Mouse (Mus musculus): ENCODE measurements at regions not wholly inside any gene's neighbourhood (a gene's known extent, or its start where the extent isn't known, plus 50 kb on each side); places are given as distances from the start of the nearest gene placed in this dataset.

DNA sequence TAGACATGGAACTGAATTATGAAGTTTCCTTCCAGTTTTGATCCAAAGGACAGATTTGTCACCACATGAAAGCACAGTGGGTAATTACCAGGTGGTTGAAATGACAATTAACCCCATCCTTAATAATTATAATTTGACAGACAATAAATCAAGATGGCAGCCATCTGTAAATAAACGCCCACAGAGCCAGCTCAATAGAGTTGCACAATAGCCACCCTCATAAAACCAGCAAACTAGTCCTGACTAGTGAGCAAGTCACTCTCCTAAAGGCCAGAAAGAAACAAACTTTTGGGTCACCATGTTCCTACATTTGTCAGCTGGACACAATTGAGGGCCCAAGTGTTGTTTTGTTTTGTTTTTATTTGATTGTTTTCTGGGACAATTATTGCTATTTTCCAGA lies 509.4 kb upstream of the Gm26657 start:
- no peak overlapping the region for H3K4me2 ChIP-seq (ENCODE audit: low read depth, low read length)
- no peaks in the 10 kb centered on the region for H3K9me3 ChIP-seq (ENCODE audit: control insufficient read depth, low read length)
- H3K36me3 ChIP-seq (ENCODE audit: control insufficient read depth, insufficient read depth, low read length), result no peaks in the 10 kb centered on the region
- no peak for DNase-seq (ENCODE audit: low spot score)
- H3K9ac ChIP-seq (ENCODE audit: low read depth, low read length), result no peak overlapping the region
- no peak overlapping the region for H3K27ac ChIP-seq (replicated peaks; ENCODE audit: low read depth, low read length)
- no peaks in the 10 kb centered on the region for H3K4me1 ChIP-seq (ENCODE audit: control insufficient read depth, insufficient read depth, low read length)
- no peak overlapping the region for H3K4me3 ChIP-seq (ENCODE audit: low read depth, low read length)
- no peak for ATAC-seq (ENCODE audit: low read depth)
- WGBS, result 83% methylated on average over 1 of the region's 1 CpGs
- H3K27me3 ChIP-seq (replicated peaks; ENCODE audit: control insufficient read depth, insufficient read depth, low read length), result no peaks in the 10 kb centered on the region

DNA sequence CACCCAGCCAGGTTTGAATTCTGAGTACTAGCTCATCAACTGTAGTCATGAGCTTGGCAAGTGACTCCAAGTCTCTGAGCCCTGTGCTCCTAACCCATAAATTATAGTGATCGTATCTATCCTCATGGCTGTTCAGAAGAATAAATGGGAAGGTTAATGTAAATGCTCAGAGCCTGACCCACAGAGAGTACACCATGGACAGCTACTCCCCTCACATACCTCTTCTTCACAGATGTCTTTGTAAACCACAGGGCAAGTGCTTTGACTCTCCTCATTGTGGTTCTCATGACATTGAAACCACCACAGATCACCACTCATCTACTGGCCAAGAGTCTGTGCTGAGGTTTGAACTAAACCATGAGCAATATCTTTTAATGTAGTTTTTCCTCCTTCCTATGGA lies 513.4 kb upstream of the Gm26657 start:
- ATAC-seq (ENCODE audit: low read depth), result no peak
- Histone ChIP-seq H3K4me1 (ENCODE audit: control insufficient read depth, insufficient read depth, low read length) (peaks cover 11% of the 10 kb centered on the region), H3K9ac (ENCODE audit: low read depth, low read length) (no peak overlapping the region), H3K9me3 (ENCODE audit: control insufficient read depth, low read length) (no peaks in the 10 kb centered on the region), H3K27ac (replicated peaks; ENCODE audit: low read depth, low read length) (no peak overlapping the region), H3K4me2 (ENCODE audit: low read depth, low read length) (no peak overlapping the region), H3K36me3 (ENCODE audit: control insufficient read depth, insufficient read depth, low read length) (no peaks in the 10 kb centered on the region), H3K4me3 (ENCODE audit: low read depth, low read length) (no peak overlapping the region), H3K27me3 (replicated peaks; ENCODE audit: control insufficient read depth, insufficient read depth, low read length) (no peaks in the 10 kb centered on the region)
- 86% methylated on average over 1 of the region's 1 CpGs for WGBS
- DNase-seq (ENCODE audit: low spot score), result no peak

DNA sequence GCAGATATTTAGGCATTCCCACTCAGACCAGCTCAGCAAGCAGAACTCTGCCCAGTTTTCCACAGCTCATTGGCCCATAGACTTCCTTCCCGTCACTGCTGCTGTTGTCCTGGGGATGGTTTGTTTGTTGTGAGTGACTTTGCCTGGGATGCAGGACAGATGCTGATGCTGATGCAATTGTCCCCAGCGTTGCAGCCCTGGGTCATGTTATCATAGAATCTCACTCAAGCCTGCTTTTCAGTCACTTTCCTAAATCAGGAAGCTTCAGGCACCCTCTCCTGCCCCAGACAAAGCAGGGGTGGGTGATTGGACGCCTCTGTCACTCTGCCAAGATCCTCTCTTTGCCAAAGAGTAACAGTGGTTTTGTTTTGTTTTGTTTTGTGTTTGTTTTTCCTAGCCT lies 515.3 kb upstream of the Gm26657 start:
- H3K4me2 ChIP-seq (ENCODE audit: low read depth, low read length), result no peak overlapping the region
- 32% methylated on average over 3 of the region's 3 CpGs for WGBS
- ATAC-seq (ENCODE audit: low read depth) (no peak), DNase-seq (ENCODE audit: low spot score) (no peak)
- H3K27ac ChIP-seq (replicated peaks; ENCODE audit: low read depth, low read length), result no peak overlapping the region
- H3K27me3 ChIP-seq (replicated peaks; ENCODE audit: control insufficient read depth, insufficient read depth, low read length), result no peaks in the 10 kb centered on the region
- H3K36me3 ChIP-seq (ENCODE audit: control insufficient read depth, insufficient read depth, low read length), result no peaks in the 10 kb centered on the region
- peaks cover 19% of the 10 kb centered on the region for H3K4me1 ChIP-seq (ENCODE audit: control insufficient read depth, insufficient read depth, low read length)
- no peak overlapping the region for H3K4me3 ChIP-seq (ENCODE audit: low read depth, low read length)
- no peaks in the 10 kb centered on the region for H3K9me3 ChIP-seq (ENCODE audit: control insufficient read depth, low read length)
- H3K9ac ChIP-seq (ENCODE audit: low read depth, low read length), result no peak overlapping the region

DNA sequence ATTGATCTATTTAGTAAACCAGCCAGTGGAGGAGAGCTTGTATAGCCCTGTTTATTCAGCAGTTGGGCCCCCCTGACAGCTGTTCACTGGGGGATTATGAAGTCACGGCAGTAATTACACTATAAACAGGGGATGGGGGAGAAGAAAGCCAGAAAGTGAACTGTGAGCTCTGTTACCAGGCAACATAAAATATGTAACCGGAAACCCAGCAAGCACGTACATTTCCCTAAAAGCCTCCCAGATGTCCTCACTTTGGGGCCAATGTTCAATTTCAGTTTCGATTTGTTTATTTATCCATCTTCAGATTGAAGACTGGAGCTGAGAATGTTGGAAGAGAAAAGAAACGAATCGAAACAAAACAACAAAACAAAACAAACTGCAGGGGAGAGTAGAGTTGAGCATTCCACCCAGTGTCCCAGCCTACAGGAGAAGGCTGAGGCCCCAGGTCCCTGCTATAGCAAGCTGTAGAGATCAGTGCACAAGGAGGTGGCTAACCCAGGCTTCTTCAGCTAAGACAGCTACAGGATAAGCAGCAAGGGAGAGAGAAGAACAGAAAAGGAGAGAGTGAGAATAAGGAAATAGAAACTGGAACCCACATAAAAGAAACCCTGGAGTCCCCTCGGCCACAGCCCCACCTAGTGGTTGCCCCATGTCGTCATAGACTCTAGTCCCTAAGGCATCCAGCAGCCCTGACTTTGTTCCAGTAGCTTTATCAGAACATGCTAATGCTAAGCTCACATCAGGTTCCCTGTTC lies 517.7 kb upstream of the Gm26657 start:
- peaks cover 19% of the 10 kb centered on the region for H3K4me1 ChIP-seq (ENCODE audit: control insufficient read depth, insufficient read depth, low read length)
- H3K9ac ChIP-seq (ENCODE audit: low read depth, low read length), result peak overlapping the region; percentile 0; the same call in 1 of the 2 replicates
- H3K4me3 ChIP-seq (ENCODE audit: low read depth, low read length), result peak overlapping the region; percentile 1; the same call in 1 of the 2 replicates
- H3K4me2 ChIP-seq (ENCODE audit: low read depth, low read length), result peak overlapping the region; percentile 34
- peak overlapping the region; percentile 59 for H3K27ac ChIP-seq (replicated peaks; ENCODE audit: low read depth, low read length)
- H3K36me3 ChIP-seq (ENCODE audit: control insufficient read depth, insufficient read depth, low read length), result no peaks in the 10 kb centered on the region
- DNase-seq (ENCODE audit: low spot score) (peak; percentile 90), ATAC-seq (ENCODE audit: low read depth) (peak; percentile 94)
- WGBS, result 23% methylated on average over 8 of the region's 8 CpGs
- no peaks in the 10 kb centered on the region for H3K27me3 ChIP-seq (replicated peaks; ENCODE audit: control insufficient read depth, insufficient read depth, low read length)
- H3K9me3 ChIP-seq (ENCODE audit: control insufficient read depth, low read length), result no peaks in the 10 kb centered on the region

DNA sequence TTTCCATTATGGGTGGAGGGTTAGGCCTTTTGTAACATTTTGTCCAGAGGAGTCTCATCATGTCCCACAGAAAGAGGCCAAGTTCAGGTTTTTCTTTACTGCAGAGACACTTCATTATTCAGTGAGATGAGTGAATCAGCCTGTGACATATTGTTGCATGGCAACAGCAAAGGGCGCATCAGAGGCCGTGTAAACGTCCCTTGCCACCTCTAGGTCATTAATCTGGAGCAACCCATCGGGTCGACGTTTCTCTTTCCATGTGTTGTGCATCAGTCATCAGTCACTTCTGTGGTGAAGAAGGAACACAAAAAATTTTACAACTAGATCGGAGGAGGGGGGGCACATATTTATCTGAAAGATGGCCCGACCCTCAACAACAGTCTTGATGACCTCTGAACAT lies 519.3 kb upstream of the Gm26657 start:
- WGBS, result 63% methylated on average over 8 of the region's 8 CpGs
- H3K4me3 ChIP-seq (ENCODE audit: low read depth, low read length), result no peak overlapping the region
- ATAC-seq (ENCODE audit: low read depth) (no peak), DNase-seq (ENCODE audit: low spot score) (no peak)
- H3K4me1 ChIP-seq (ENCODE audit: control insufficient read depth, insufficient read depth, low read length), result peaks cover 19% of the 10 kb centered on the region
- H3K36me3 ChIP-seq (ENCODE audit: control insufficient read depth, insufficient read depth, low read length), result no peaks in the 10 kb centered on the region
- H3K27me3 ChIP-seq (replicated peaks; ENCODE audit: control insufficient read depth, insufficient read depth, low read length), result no peaks in the 10 kb centered on the region
- no peak overlapping the region for H3K9ac ChIP-seq (ENCODE audit: low read depth, low read length)
- H3K9me3 ChIP-seq (ENCODE audit: control insufficient read depth, low read length), result no peaks in the 10 kb centered on the region
- no peak overlapping the region for H3K27ac ChIP-seq (replicated peaks; ENCODE audit: low read depth, low read length)
- no peak overlapping the region for H3K4me2 ChIP-seq (ENCODE audit: low read depth, low read length)

DNA sequence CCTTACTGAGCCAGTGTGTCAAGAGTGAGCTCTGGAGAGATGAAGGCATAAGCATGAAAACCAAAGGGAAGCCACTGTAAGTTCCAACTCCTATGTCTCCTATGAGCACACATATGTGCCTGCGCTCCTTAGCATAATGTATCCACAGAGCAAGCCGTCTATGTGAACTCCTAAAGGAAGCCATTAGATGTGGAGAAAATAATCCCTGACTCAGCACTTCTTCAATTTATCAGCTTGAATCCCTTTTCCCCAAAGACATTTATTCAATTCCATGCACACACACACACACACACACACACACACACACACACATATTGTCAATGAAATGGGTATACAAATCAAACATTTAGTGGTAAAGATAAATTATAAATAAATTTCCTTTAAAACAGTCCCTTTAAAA lies 530.4 kb upstream of the Gm26657 start:
- 0 out of 2 replicates have a peak, but pooled peaks cover 8% of the 10 kb centered on the region for H3K4me1 ChIP-seq (ENCODE audit: control insufficient read depth, insufficient read depth, low read length)

DNA sequence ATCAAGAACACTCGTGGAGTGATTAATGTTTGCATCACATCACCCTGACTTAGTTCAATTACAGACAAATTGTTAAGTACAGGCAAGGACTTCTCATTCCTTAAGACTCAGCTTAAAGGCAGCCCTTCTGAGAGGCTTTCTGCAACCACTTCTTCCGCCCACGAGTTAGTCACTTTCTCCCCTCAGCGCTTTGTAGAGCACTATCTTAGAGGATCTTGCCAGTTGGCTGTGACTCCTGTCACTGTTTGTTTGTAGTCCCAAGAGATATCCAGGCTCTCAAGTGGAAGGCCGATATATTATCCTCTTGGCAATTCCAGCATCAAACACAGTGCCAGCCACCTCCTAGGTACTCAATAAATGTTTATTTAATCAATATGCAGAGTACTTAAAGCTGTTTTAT lies 532.1 kb upstream of the Gm26657 start:
- WGBS, result 64% methylated on average over 5 of the region's 5 CpGs
- no peak for ATAC-seq (ENCODE audit: low read depth)

More for the DNA sequence above, 530.4 kb upstream of the Gm26657 start:
- H3K4me3 ChIP-seq (ENCODE audit: low read depth, low read length), result no peak overlapping the region
- WGBS, result 96% methylated on average over 2 of the region's 2 CpGs
- no peaks in the 10 kb centered on the region for H3K36me3 ChIP-seq (ENCODE audit: control insufficient read depth, insufficient read depth, low read length)
- ATAC-seq (ENCODE audit: low read depth) (no peak), DNase-seq (ENCODE audit: low spot score) (no peak)
- no peak overlapping the region for H3K27ac ChIP-seq (replicated peaks; ENCODE audit: low read depth, low read length)
- no peaks in the 10 kb centered on the region for H3K9me3 ChIP-seq (ENCODE audit: control insufficient read depth, low read length)
- no peaks in the 10 kb centered on the region for H3K27me3 ChIP-seq (replicated peaks; ENCODE audit: control insufficient read depth, insufficient read depth, low read length)
- no peak overlapping the region for H3K4me2 ChIP-seq (ENCODE audit: low read depth, low read length)
- H3K9ac ChIP-seq (ENCODE audit: low read depth, low read length), result no peak overlapping the region

DNA sequence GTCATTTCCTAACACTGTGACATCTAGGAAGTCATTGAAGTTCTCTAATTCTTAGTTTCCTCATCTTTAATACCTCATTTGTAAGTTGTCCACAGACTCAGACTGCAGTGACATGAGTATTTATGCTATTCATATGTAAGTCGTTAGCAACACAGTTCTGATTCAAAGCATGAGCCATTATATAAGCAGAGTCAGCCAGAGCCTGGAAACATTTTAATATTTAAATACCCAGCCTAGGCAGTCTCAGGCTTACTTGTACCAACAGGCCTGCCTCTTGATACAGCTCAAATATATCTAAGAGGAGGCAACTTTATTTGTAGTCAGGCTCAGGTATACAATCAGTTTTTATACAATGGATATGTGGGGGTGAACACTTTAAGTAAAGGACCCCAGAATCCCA lies 534.8 kb upstream of the Gm26657 start:
- no peak for ATAC-seq (ENCODE audit: low read depth)
- no peak overlapping the region for H3K9ac ChIP-seq (ENCODE audit: low read depth, low read length)
- no peak overlapping the region for H3K4me2 ChIP-seq (ENCODE audit: low read depth, low read length)
- H3K4me3 ChIP-seq (ENCODE audit: low read depth, low read length), result no peak overlapping the region
- peaks cover 7% of the 10 kb centered on the region; the same call in 1 of the 2 replicates for H3K9me3 ChIP-seq (ENCODE audit: control insufficient read depth, low read length)
- no peaks in the 10 kb centered on the region for H3K27me3 ChIP-seq (replicated peaks; ENCODE audit: control insufficient read depth, insufficient read depth, low read length)
- H3K4me1 ChIP-seq (ENCODE audit: control insufficient read depth, insufficient read depth, low read length), result 0 out of 2 replicates have a peak, but pooled peaks cover 8% of the 10 kb centered on the region
- 32% methylated on average over 1 of the region's 1 CpGs for WGBS
- no peak overlapping the region; the same call in 1 of the 2 replicates for H3K27ac ChIP-seq (replicated peaks; ENCODE audit: low read depth, low read length)
- H3K36me3 ChIP-seq (ENCODE audit: control insufficient read depth, insufficient read depth, low read length), result no peaks in the 10 kb centered on the region
- DNase-seq (ENCODE audit: low spot score), result peak; percentile 64

More for the DNA sequence above, 532.1 kb upstream of the Gm26657 start:
- Histone ChIP-seq H3K27ac (replicated peaks; ENCODE audit: low read depth, low read length) (no peak overlapping the region), H3K9ac (ENCODE audit: low read depth, low read length) (no peak overlapping the region), H3K4me1 (ENCODE audit: control insufficient read depth, insufficient read depth, low read length) (0 out of 2 replicates have a peak, but pooled peaks cover 8% of the 10 kb centered on the region), H3K27me3 (replicated peaks; ENCODE audit: control insufficient read depth, insufficient read depth, low read length) (no peaks in the 10 kb centered on the region), H3K36me3 (ENCODE audit: control insufficient read depth, insufficient read depth, low read length) (no peaks in the 10 kb centered on the region), H3K4me2 (ENCODE audit: low read depth, low read length) (no peak overlapping the region), H3K9me3 (ENCODE audit: control insufficient read depth, low read length) (peaks cover 7% of the 10 kb centered on the region; the same call in 1 of the 2 replicates), H3K4me3 (ENCODE audit: low read depth, low read length) (no peak overlapping the region)
- DNase-seq (ENCODE audit: low spot score), result no peak

DNA sequence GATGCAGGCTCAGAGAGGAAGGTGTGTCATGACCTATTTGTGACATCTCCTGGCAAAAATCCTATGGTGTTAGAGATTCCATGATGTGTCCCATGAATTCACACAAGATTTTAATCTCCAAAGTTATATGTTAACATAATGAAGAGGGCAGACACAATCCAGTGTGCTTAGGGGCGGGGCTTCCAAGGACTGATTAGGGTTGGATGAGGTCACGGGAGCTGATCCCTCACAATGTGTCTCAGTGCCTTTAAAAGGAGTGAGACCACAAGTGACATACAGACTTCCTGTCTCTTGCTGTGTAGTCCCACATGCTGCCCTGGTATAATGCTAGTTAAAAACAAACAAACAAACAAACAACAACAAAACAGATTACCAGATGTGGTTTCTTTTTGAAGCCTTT lies 546.5 kb upstream of the Gm26657 start:
- no peak for DNase-seq (ENCODE audit: low spot score)
- WGBS, result 67% methylated on average over 2 of the region's 2 CpGs
- no peak overlapping the region for H3K27ac ChIP-seq (replicated peaks; ENCODE audit: low read depth, low read length)
- H3K9me3 ChIP-seq (ENCODE audit: control insufficient read depth, low read length), result no peaks in the 10 kb centered on the region
- H3K4me3 ChIP-seq (ENCODE audit: low read depth, low read length), result no peak overlapping the region
- H3K27me3 ChIP-seq (replicated peaks; ENCODE audit: control insufficient read depth, insufficient read depth, low read length), result no peaks in the 10 kb centered on the region
- no peak for ATAC-seq (ENCODE audit: low read depth)
- no peak overlapping the region for H3K9ac ChIP-seq (ENCODE audit: low read depth, low read length)
- H3K4me1 ChIP-seq (ENCODE audit: control insufficient read depth, insufficient read depth, low read length), result no peaks in the 10 kb centered on the region
- H3K4me2 ChIP-seq (ENCODE audit: low read depth, low read length), result no peak overlapping the region
- H3K36me3 ChIP-seq (ENCODE audit: control insufficient read depth, insufficient read depth, low read length), result no peaks in the 10 kb centered on the region
